In the genomic region with DNA sequence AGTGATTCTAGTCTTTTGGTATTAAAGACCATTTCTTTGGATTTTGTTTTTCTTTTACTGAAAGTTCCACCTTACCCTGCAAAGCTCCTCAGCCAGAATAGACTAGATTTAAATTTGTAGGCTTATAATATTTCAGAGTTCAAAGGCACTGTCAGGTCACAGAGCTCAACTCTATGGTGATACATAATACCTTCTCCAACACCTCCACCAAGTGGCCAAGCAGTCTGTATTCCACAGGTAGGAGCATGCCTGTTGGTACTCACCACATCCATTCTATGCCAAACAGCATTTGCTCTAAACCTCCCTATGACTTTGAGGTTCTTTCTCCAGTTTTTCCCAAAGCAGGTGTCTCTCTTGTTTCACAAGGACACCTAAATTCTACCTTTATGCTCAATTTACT, we compare ENCODE assay signal across 10 mouse cellular contexts.
DNase-seq lines count a peak whose midpoint lies in the region; ATAC-seq and TF ChIP-seq lines count a peak whose summit lies in the region.
"Had no signal": no experiment of that assay in that cellular context is flagged by ENCODE, and none has a peak within 500 bp of the region (broad histone marks: within the 10 kb centered on the region; RNA-seq: fewer than 3 reads in every experiment).

No protein-coding gene starts in this region.

- H3K9ac ChIP-seq in hindbrain, postnatal 0 days (replicated peaks; ENCODE audit: low read length), result no peak overlapping the region
- H3K9ac ChIP-seq in hindbrain, embryonic 12.5 days, result no peak overlapping the region
- H3K9ac ChIP-seq: embryonic facial prominence, embryonic 15.5 days; neural tube, embryonic 12.5 days had no signal

- DNase-seq in hindbrain, postnatal 0 days (ENCODE audit: low spot score), result peak; percentile 4
- peak; percentile 18 for DNase-seq in thymus, postnatal 4 days
- DNase-seq in thymus, postnatal 36 days, result no peak
- DNase-seq in fat pad, adult 2 months (ENCODE audit: extremely low read depth, low read depth, low spot score), result peak; percentile 19
- no peak for DNase-seq in urinary bladder, adult 2 months (ENCODE audit: low spot score)
- DNase-seq: thymus, adult 18-20 months had no signal

- no peak for TF ChIP-seq CTCF in hindbrain, postnatal 0 days (IDR thresholded peaks at IDR 0.05; ENCODE audit: low read depth)

- H3K4me1 ChIP-seq in hindbrain, postnatal 0 days (ENCODE audit: insufficient read depth, low read length), result no peaks in the 10 kb centered on the region
- H3K4me1 ChIP-seq in hindbrain, embryonic 12.5 days, result no peaks in the 10 kb centered on the region
- H3K4me1 ChIP-seq: embryonic facial prominence, embryonic 15.5 days; neural tube, embryonic 12.5 days had no signal

- H3K27ac ChIP-seq in hindbrain, postnatal 0 days, result no peak overlapping the region
- H3K27ac ChIP-seq in hindbrain, embryonic 12.5 days, result no peak overlapping the region
- H3K27ac ChIP-seq: embryonic facial prominence, embryonic 15.5 days; neural tube, embryonic 12.5 days had no signal

- H3K4me2 ChIP-seq in hindbrain, postnatal 0 days (ENCODE audit: low read depth, low read length), result no peak overlapping the region
- no peak overlapping the region for H3K4me2 ChIP-seq in hindbrain, embryonic 12.5 days (replicated peaks)
- H3K4me2 ChIP-seq: embryonic facial prominence, embryonic 15.5 days; neural tube, embryonic 12.5 days had no signal

- no peak for ATAC-seq in hindbrain, postnatal 0 days
- no peak for ATAC-seq in hindbrain, embryonic 12.5 days (ENCODE audit: low FRiP score)
- no peak for ATAC-seq in erythroid progenitor cell, adult 5-6 weeks (replicated peaks; ENCODE audit: low FRiP score, poor library complexity, severe bottlenecking)

- no peak overlapping the region for H3K4me3 ChIP-seq in hindbrain, postnatal 0 days (ENCODE audit: low read length)
- H3K4me3 ChIP-seq in hindbrain, embryonic 12.5 days, result no peak overlapping the region
- H3K4me3 ChIP-seq: embryonic facial prominence, embryonic 15.5 days; neural tube, embryonic 12.5 days had no signal

- H3K27me3 ChIP-seq in hindbrain, postnatal 0 days (ENCODE audit: insufficient read depth, low read length), result no peaks in the 10 kb centered on the region
- no peaks in the 10 kb centered on the region for H3K27me3 ChIP-seq in hindbrain, embryonic 12.5 days
- H3K27me3 ChIP-seq: embryonic facial prominence, embryonic 15.5 days; neural tube, embryonic 12.5 days had no signal

- no peaks in the 10 kb centered on the region for H3K9me3 ChIP-seq in hindbrain, postnatal 0 days (ENCODE audit: low read length)
- H3K9me3 ChIP-seq in hindbrain, embryonic 12.5 days (replicated peaks), result no peaks in the 10 kb centered on the region
- H3K9me3 ChIP-seq: embryonic facial prominence, embryonic 15.5 days; neural tube, embryonic 12.5 days had no signal

- no peaks in the 10 kb centered on the region for H3K36me3 ChIP-seq in hindbrain, postnatal 0 days (ENCODE audit: insufficient read depth, low read length)
- no peaks in the 10 kb centered on the region for H3K36me3 ChIP-seq in hindbrain, embryonic 12.5 days
- H3K36me3 ChIP-seq: embryonic facial prominence, embryonic 15.5 days; neural tube, embryonic 12.5 days had no signal

Comparison
In these comparisons a context has a peak if more than half of its experiments do, and no peak if none do; other contexts are left out.
1. DNase-seq: peak in hindbrain, postnatal 0 days (single experiment), thymus, postnatal 4 days (single experiment) and fat pad, adult 2 months (single experiment); none in thymus, postnatal 36 days (0 of 2) and urinary bladder, adult 2 months (single experiment).